Mouse (Mus musculus) lung, embryonic 14.5 days (tissue): Measurements from ENCODE around the gene Gstcd. TPM values are rescaled to one million over a fixed set of nuclear protein-coding genes. Genes with fewer than 3 reads are reported as not detected.

Experiments used
- ATAC-seq: fragments of 200-750 bp; cut with Nextera tagmentation; 2 replicates; pipeline ENCODE4 v1.8.0; 2017; ENCODE audit warnings: mild to moderate bottlenecking, moderate TSS enrichment, moderate library complexity; ENCODE audit not compliant: insufficient read depth
- DNase-seq: peaks from one replicate; pipeline ENCODE4 v3.0.0-alpha.2; 2015
- H3K27ac ChIP-seq: fragments of 300-500 bp; sonication (generic); 2 replicates; pipeline ENCODE4 v1.5.1; 2014; ENCODE audit warnings: low read depth, mild to moderate bottlenecking, moderate library complexity
- H3K27me3 ChIP-seq: fragments of 300-500 bp; sonication (generic); 2 replicates; pipeline ENCODE4 v1.6.1; 2014; ENCODE audit warnings: low read length, control low read depth; ENCODE audit not compliant: insufficient read depth
- H3K36me3 ChIP-seq: fragments of 300-500 bp; sonication (generic); 2 replicates; pipeline ENCODE4 v1.6.1; 2014; ENCODE audit warnings: control low read depth; ENCODE audit not compliant: insufficient read depth
- H3K4me1 ChIP-seq: fragments of 300-500 bp; sonication (generic); 2 replicates; pipeline ENCODE4 v1.6.1; 2014; ENCODE audit warnings: antibody characterized with exemption, control low read depth; ENCODE audit not compliant: insufficient read depth
- H3K4me2 ChIP-seq: fragments of 300-500 bp; sonication (generic); 2 replicates; pipeline ENCODE4 v1.6.1; 2014; ENCODE audit warnings: mild to moderate bottlenecking
- H3K4me3 ChIP-seq: fragments of 300-500 bp; sonication (generic); 2 replicates; pipeline ENCODE4 v1.5.1; 2014; ENCODE audit warnings: low read depth, low read length
- H3K9ac ChIP-seq: fragments of 300-500 bp; sonication (generic); 2 replicates; pipeline ENCODE4 v1.6.1; 2014
- H3K9me3 ChIP-seq: fragments of 300-500 bp; sonication (generic); 2 replicates; pipeline ENCODE4 v1.6.1; 2016; ENCODE audit warnings: low read depth, low read length, control low read depth
- CTCF ChIP-seq: IDR thresholded peaks from 2 replicates; pipeline ENCODE4 v1.5.1; 2016; ENCODE audit warnings: antibody characterized with exemption, low read depth
- WGBS: fragments of 180-500 bp; shearing (Covaris S2); extraction: QIAGEN DNeasy Blood & Tissue Kit; methylation state at CpG from one replicate; pipeline ENCODE4 v1.1.7; 2014; 5-methylcytosine and 5-hydroxymethylcytosine counted together
- polyA plus RNA-seq: library from polyadenylated mRNA; unstranded; fragments of >200 nt; fragmentation: Nextera tagmentation; extraction: Ambion mirVana; gene quantifications from 2 replicates; pipeline ENCODE4 v1.2.1, GENCODE M21; 2014

Gstcd gene
- polyA plus RNA-seq, 1 experiment from 2014 or later = 12.6 TPM

DNA sequence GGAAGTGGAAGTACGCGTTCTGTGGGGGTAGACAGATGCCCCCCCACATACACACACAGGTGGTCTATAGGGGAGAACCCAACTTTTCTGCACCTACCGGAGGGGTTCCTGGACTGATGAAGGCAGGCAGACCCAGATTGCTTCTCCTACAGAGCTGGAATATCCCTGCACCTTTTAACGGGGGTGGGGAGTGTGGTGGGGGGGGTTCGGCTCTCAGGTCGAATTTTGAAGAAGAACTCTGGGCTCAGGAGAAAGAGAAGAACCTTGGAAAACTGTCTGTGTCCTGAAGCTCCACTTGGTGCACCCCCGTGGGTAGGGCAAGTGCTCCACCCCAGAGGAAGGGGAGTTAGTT lies 141.3 kb downstream of the Gstcd start:
- H3K9ac ChIP-seq = peak overlapping the region; percentile 70
- no peak; the same call in none of the 2 replicates for ATAC-seq
- peaks cover 6% of the 10 kb centered on the region; the same call in 1 of the 2 replicates for H3K36me3 ChIP-seq
- WGBS = 5% methylated on average over 7 of the region's 7 CpGs
- H3K4me3 ChIP-seq = peak overlapping the region; percentile 70
- H3K4me2 ChIP-seq = peak overlapping the region; percentile 97
- TF ChIP-seq CTCF = no peak
- H3K4me1 ChIP-seq = no peaks in the 10 kb centered on the region; the same call in 1 of the 2 replicates
- no peaks in the 10 kb centered on the region for H3K9me3 ChIP-seq
- DNase-seq = no peak
- H3K27ac ChIP-seq = no peak overlapping the region
- H3K27me3 ChIP-seq = 0 out of 2 replicates have a peak, but pooled peaks cover 8% of the 10 kb centered on the region

- peaks cover 6% of the 10 kb centered on the region; the same call in 1 of the 2 replicates for H3K36me3 ChIP-seq
- H3K4me3 ChIP-seq = peak within 1 kb of the TSS; percentile 70
- H3K4me1 ChIP-seq = no peaks in the 10 kb centered on the region; the same call in 1 of the 2 replicates
- no peak within 1 kb of the TSS for H3K27ac ChIP-seq
- no peaks in the 10 kb centered on the region for H3K9me3 ChIP-seq
- TF ChIP-seq CTCF = peak; percentile 30
- ATAC-seq (peak; percentile 89), DNase-seq (peak; percentile 78)
- peak within 1 kb of the TSS; percentile 97 for H3K4me2 ChIP-seq
- H3K9ac ChIP-seq = peak within 1 kb of the TSS; percentile 70
- WGBS = under 1% methylated on average over 63 of the region's 82 CpGs
- H3K27me3 ChIP-seq = 0 out of 2 replicates have a peak, but pooled peaks cover 8% of the 10 kb centered on the region
Measured at GRCm38 (mm10) chr3:132949791-132950528, 141.9 kb downstream of the Gstcd start, which contains the start of gene Npnt. Npnt (minus strand) TSS chr3:132950291.

DNA sequence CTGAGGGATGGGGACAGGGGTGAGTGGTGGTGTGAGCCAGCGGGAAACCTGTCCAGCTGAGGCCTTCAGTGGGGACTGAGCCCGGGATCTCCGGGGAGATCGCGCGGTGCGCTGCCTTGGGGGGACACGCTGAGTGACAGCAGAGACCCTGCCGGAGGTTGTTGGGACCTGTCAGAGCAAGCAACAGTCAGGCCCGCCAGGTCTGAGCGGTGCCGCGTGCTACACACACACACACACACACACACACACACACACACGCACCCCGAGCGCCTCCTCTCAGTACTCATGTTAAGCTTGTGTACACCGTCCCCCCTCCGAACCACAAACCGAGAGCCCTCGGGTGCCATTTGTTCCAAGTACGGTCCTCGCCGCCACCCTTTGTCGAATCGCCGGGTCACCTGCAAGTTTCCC lies 142.4 kb downstream of the Gstcd start:
- WGBS = under 1% methylated on average over 24 of the region's 26 CpGs
- Histone ChIP-seq H3K9ac (peak overlapping the region; percentile 70), H3K27ac (no peak overlapping the region), H3K27me3 (0 out of 2 replicates have a peak, but pooled peaks cover 8% of the 10 kb centered on the region), H3K36me3 (peaks cover 6% of the 10 kb centered on the region; the same call in 1 of the 2 replicates), H3K9me3 (no peaks in the 10 kb centered on the region), H3K4me1 (no peaks in the 10 kb centered on the region; the same call in 1 of the 2 replicates), H3K4me2 (peak overlapping the region; percentile 97), H3K4me3 (peak overlapping the region; percentile 70)
- peak; percentile 77 for ATAC-seq
- TF ChIP-seq CTCF = no peak
- DNase-seq = peak; percentile 52

GRCm38 (mm10) chr3:132948298-132948795 lies 143.5 kb downstream of the Gstcd start:
- DNase-seq (no peak), ATAC-seq (no peak)
- Histone ChIP-seq H3K4me3 (peak overlapping the region; percentile 70), H3K9ac (no peak overlapping the region), H3K36me3 (peaks cover 9% of the 10 kb centered on the region; the same call in 1 of the 2 replicates), H3K27me3 (0 out of 2 replicates have a peak, but pooled peaks cover 8% of the 10 kb centered on the region), H3K27ac (no peak overlapping the region), H3K9me3 (no peaks in the 10 kb centered on the region), H3K4me1 (no peaks in the 10 kb centered on the region; the same call in 1 of the 2 replicates), H3K4me2 (peak overlapping the region; percentile 97)
- 8% methylated on average over 7 of the region's 7 CpGs for WGBS
- TF ChIP-seq CTCF = no peak

DNA sequence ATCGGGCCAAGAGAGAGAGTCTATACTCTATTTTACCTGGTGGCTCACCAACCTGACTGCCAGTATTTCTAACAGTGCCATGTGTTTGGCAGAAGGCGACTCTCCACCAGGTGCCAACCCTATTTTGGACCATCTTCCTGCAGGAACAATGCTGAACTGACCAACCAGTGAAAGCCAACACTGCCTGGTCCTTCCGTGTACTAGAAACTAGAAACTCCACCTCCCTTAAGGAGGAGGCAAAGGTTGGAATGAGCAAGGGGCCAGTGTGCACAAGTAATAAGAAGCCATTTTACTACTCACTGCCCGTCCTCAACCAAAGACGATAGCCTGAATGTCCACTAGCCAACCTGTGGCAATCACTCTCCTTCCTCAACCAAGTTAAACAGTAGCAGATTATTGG lies 145.7 kb downstream of the Gstcd start:
- 86% methylated on average over 5 of the region's 5 CpGs for WGBS
- TF ChIP-seq CTCF = no peak
- Histone ChIP-seq H3K4me2 (no peak overlapping the region), H3K27ac (no peak overlapping the region), H3K4me3 (no peak overlapping the region), H3K9ac (no peak overlapping the region), H3K4me1 (no peaks in the 10 kb centered on the region; the same call in 1 of the 2 replicates), H3K36me3 (peaks cover 9% of the 10 kb centered on the region; the same call in 1 of the 2 replicates), H3K9me3 (no peaks in the 10 kb centered on the region), H3K27me3 (0 out of 2 replicates have a peak, but pooled peaks cover 8% of the 10 kb centered on the region)
- no peak for ATAC-seq
- no peak for DNase-seq

- Histone ChIP-seq H3K4me3 (no peak overlapping the region), H3K9me3 (no peaks in the 10 kb centered on the region), H3K9ac (no peak overlapping the region), H3K4me2 (no peak overlapping the region), H3K27ac (no peak overlapping the region), H3K4me1 (no peaks in the 10 kb centered on the region; the same call in 1 of the 2 replicates), H3K27me3 (0 out of 2 replicates have a peak, but pooled peaks cover 8% of the 10 kb centered on the region), H3K36me3 (peaks cover 9% of the 10 kb centered on the region; the same call in 1 of the 2 replicates)
- WGBS = 68% methylated on average over 7 of the region's 7 CpGs
- no peak for ATAC-seq
- DNase-seq = no peak
- TF ChIP-seq CTCF = no peak
Measured at GRCm38 (mm10) chr3:132945669-132946068, 146.2 kb downstream of the Gstcd start.

DNA sequence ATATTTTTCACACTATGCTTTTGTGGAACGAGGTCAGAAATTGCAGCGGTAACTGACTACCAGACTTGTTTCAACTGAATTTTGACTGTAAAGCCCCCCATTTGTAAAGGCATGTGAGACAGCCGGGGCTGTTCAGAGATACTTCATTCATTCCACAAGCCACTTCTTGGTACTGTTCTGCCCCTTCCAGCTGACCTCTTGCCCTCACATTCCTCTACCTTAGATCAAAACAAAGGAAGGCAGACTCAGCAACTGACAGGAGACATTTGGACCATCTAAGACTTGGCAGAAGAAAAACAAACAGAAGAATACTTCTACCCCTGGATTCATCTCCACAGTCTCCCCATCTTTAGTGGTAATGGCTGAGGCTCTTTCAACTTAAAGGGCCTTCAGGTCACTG lies 147.2 kb downstream of the Gstcd start:
- Histone ChIP-seq H3K9ac (no peak overlapping the region), H3K9me3 (no peaks in the 10 kb centered on the region), H3K4me3 (no peak overlapping the region), H3K36me3 (peaks cover 9% of the 10 kb centered on the region; the same call in 1 of the 2 replicates), H3K27me3 (0 out of 2 replicates have a peak, but pooled peaks cover 8% of the 10 kb centered on the region), H3K27ac (no peak overlapping the region), H3K4me1 (peaks cover 4% of the 10 kb centered on the region; the same call in 1 of the 2 replicates), H3K4me2 (no peak overlapping the region)
- DNase-seq (no peak), ATAC-seq (no peak)
- TF ChIP-seq CTCF = no peak
- 29% methylated on average over 3 of the region's 3 CpGs for WGBS
